Mouse (Mus musculus): ENCODE results near the gene Cep44. TPM values are rescaled to one million over a fixed set of nuclear protein-coding genes. Genes with fewer than 3 reads are reported as not detected.

Gene Cep44
- polyA plus RNA-seq (2014; fragmentation: Nextera tagmentation; extraction: Ambion mirVana), result 40.5 and 41.8 TPM in 2 replicates

GRCm38 (mm10) chr8:56550558-56551360, at the start of gene Cep44, which contains the start of gene Fbxo8:
TSS of gene Cep44 (minus strand) at chr8:56551047.
TSS of gene Fbxo8 (plus strand) at chr8:56551090.
- peak within 1 kb of the TSS; percentile 86 for H3K4me3 ChIP-seq (ENCODE audit: low read depth, low read length)
- H3K9ac ChIP-seq (replicated peaks; ENCODE audit: low read depth, low read length), result peak within 1 kb of the TSS; percentile 72
- peaks cover 6% of the 10 kb centered on the region for H3K4me1 ChIP-seq (ENCODE audit: control insufficient read depth, insufficient read depth, low read length)
- no peaks in the 10 kb centered on the region for H3K27me3 ChIP-seq (ENCODE audit: control insufficient read depth, insufficient read depth, low read length)
- H3K27ac ChIP-seq (ENCODE audit: low read length), result peak within 1 kb of the TSS; percentile 83
- no peaks in the 10 kb centered on the region for H3K36me3 ChIP-seq (ENCODE audit: control insufficient read depth, insufficient read depth, low read length)
- H3K4me2 ChIP-seq (replicated peaks; ENCODE audit: low read depth, low read length), result peak within 1 kb of the TSS; percentile 61
- H3K9me3 ChIP-seq (ENCODE audit: control insufficient read depth, low read depth, low read length), result no peaks in the 10 kb centered on the region
- under 1% methylated on average over 53 of the region's 53 CpGs for WGBS
- peak; percentile 83 for ATAC-seq (ENCODE audit: insufficient number of reproducible peaks, insufficient read depth, low FRiP score, low read depth)

- H3K9ac ChIP-seq (replicated peaks; ENCODE audit: low read depth, low read length), result no peak overlapping the region
- WGBS, result 98% methylated on average over 5 of the region's 5 CpGs
- H3K27me3 ChIP-seq (ENCODE audit: control insufficient read depth, insufficient read depth, low read length), result no peaks in the 10 kb centered on the region
- H3K36me3 ChIP-seq (ENCODE audit: control insufficient read depth, insufficient read depth, low read length), result no peaks in the 10 kb centered on the region; the same call in 1 of the 2 replicates
- H3K4me3 ChIP-seq (ENCODE audit: low read depth, low read length), result no peak overlapping the region
- H3K27ac ChIP-seq (ENCODE audit: low read length), result no peak overlapping the region
- no peaks in the 10 kb centered on the region for H3K4me1 ChIP-seq (ENCODE audit: control insufficient read depth, insufficient read depth, low read length)
- H3K4me2 ChIP-seq (replicated peaks; ENCODE audit: low read depth, low read length), result no peak overlapping the region
- no peaks in the 10 kb centered on the region for H3K9me3 ChIP-seq (ENCODE audit: control insufficient read depth, low read depth, low read length)
- no peak for ATAC-seq (ENCODE audit: insufficient number of reproducible peaks, insufficient read depth, low FRiP score, low read depth)
These were observed 40.7 kb upstream of the Cep44 start for GRCm38 (mm10) chr8:56591502-56591901.

- ATAC-seq (ENCODE audit: insufficient number of reproducible peaks, insufficient read depth, low FRiP score, low read depth), result no peak
- H3K4me1 ChIP-seq (ENCODE audit: control insufficient read depth, insufficient read depth, low read length), result no peaks in the 10 kb centered on the region
- no peaks in the 10 kb centered on the region; the same call in 1 of the 2 replicates for H3K36me3 ChIP-seq (ENCODE audit: control insufficient read depth, insufficient read depth, low read length)
- 94% methylated on average over 1 of the region's 1 CpGs for WGBS
- no peak overlapping the region for H3K4me2 ChIP-seq (replicated peaks; ENCODE audit: low read depth, low read length)
- H3K4me3 ChIP-seq (ENCODE audit: low read depth, low read length), result no peak overlapping the region
- no peak overlapping the region for H3K9ac ChIP-seq (replicated peaks; ENCODE audit: low read depth, low read length)
- no peaks in the 10 kb centered on the region for H3K9me3 ChIP-seq (ENCODE audit: control insufficient read depth, low read depth, low read length)
- no peak overlapping the region for H3K27ac ChIP-seq (ENCODE audit: low read length)
- no peaks in the 10 kb centered on the region for H3K27me3 ChIP-seq (ENCODE audit: control insufficient read depth, insufficient read depth, low read length)
These were observed 40.2 kb upstream of the Cep44 start for GRCm38 (mm10) chr8:56591084-56591483.

GRCm38 (mm10) chr8:56589004-56589403, 38.2 kb upstream of the Cep44 start:
- H3K4me3 ChIP-seq (ENCODE audit: low read depth, low read length), result no peak overlapping the region
- ATAC-seq (ENCODE audit: insufficient number of reproducible peaks, insufficient read depth, low FRiP score, low read depth), result no peak
- no peak overlapping the region for H3K27ac ChIP-seq (ENCODE audit: low read length)
- WGBS, result 28% methylated on average over 2 of the region's 2 CpGs
- H3K27me3 ChIP-seq (ENCODE audit: control insufficient read depth, insufficient read depth, low read length), result no peaks in the 10 kb centered on the region
- no peak overlapping the region for H3K4me2 ChIP-seq (replicated peaks; ENCODE audit: low read depth, low read length)
- no peaks in the 10 kb centered on the region; the same call in 1 of the 2 replicates for H3K36me3 ChIP-seq (ENCODE audit: control insufficient read depth, insufficient read depth, low read length)
- no peak overlapping the region for H3K9ac ChIP-seq (replicated peaks; ENCODE audit: low read depth, low read length)
- H3K9me3 ChIP-seq (ENCODE audit: control insufficient read depth, low read depth, low read length), result no peaks in the 10 kb centered on the region
- no peaks in the 10 kb centered on the region for H3K4me1 ChIP-seq (ENCODE audit: control insufficient read depth, insufficient read depth, low read length)

GRCm38 (mm10) chr8:56582841-56583240, 32.0 kb upstream of the Cep44 start:
- no peak overlapping the region for H3K9ac ChIP-seq (replicated peaks; ENCODE audit: low read depth, low read length)
- H3K4me2 ChIP-seq (replicated peaks; ENCODE audit: low read depth, low read length), result no peak overlapping the region
- H3K27ac ChIP-seq (ENCODE audit: low read length), result no peak overlapping the region
- H3K9me3 ChIP-seq (ENCODE audit: control insufficient read depth, low read depth, low read length), result no peaks in the 10 kb centered on the region
- no peak for ATAC-seq (ENCODE audit: insufficient number of reproducible peaks, insufficient read depth, low FRiP score, low read depth)
- no peak overlapping the region for H3K4me3 ChIP-seq (ENCODE audit: low read depth, low read length)
- no peaks in the 10 kb centered on the region for H3K4me1 ChIP-seq (ENCODE audit: control insufficient read depth, insufficient read depth, low read length)
- H3K36me3 ChIP-seq (ENCODE audit: control insufficient read depth, insufficient read depth, low read length), result no peaks in the 10 kb centered on the region
- no peaks in the 10 kb centered on the region for H3K27me3 ChIP-seq (ENCODE audit: control insufficient read depth, insufficient read depth, low read length)

GRCm38 (mm10) chr8:56580918-56581317, 30.1 kb upstream of the Cep44 start:
- H3K27ac ChIP-seq (ENCODE audit: low read length), result no peak overlapping the region
- H3K27me3 ChIP-seq (ENCODE audit: control insufficient read depth, insufficient read depth, low read length), result no peaks in the 10 kb centered on the region
- no peak overlapping the region for H3K9ac ChIP-seq (replicated peaks; ENCODE audit: low read depth, low read length)
- WGBS, result 98% methylated on average over 4 of the region's 4 CpGs
- no peak for ATAC-seq (ENCODE audit: insufficient number of reproducible peaks, insufficient read depth, low FRiP score, low read depth)
- H3K4me3 ChIP-seq (ENCODE audit: low read depth, low read length), result no peak overlapping the region
- no peaks in the 10 kb centered on the region for H3K4me1 ChIP-seq (ENCODE audit: control insufficient read depth, insufficient read depth, low read length)
- H3K36me3 ChIP-seq (ENCODE audit: control insufficient read depth, insufficient read depth, low read length), result no peaks in the 10 kb centered on the region
- H3K9me3 ChIP-seq (ENCODE audit: control insufficient read depth, low read depth, low read length), result no peaks in the 10 kb centered on the region
- H3K4me2 ChIP-seq (replicated peaks; ENCODE audit: low read depth, low read length), result no peak overlapping the region

GRCm38 (mm10) chr8:56566856-56567255, 16.0 kb upstream of the Cep44 start:
- Histone ChIP-seq H3K4me1 (ENCODE audit: control insufficient read depth, insufficient read depth, low read length) (no peaks in the 10 kb centered on the region), H3K4me3 (ENCODE audit: low read depth, low read length) (no peak overlapping the region), H3K27me3 (ENCODE audit: control insufficient read depth, insufficient read depth, low read length) (no peaks in the 10 kb centered on the region), H3K27ac (ENCODE audit: low read length) (no peak overlapping the region), H3K9me3 (ENCODE audit: control insufficient read depth, low read depth, low read length) (no peaks in the 10 kb centered on the region), H3K36me3 (ENCODE audit: control insufficient read depth, insufficient read depth, low read length) (no peaks in the 10 kb centered on the region), H3K9ac (replicated peaks; ENCODE audit: low read depth, low read length) (no peak overlapping the region), H3K4me2 (replicated peaks; ENCODE audit: low read depth, low read length) (no peak overlapping the region)
- 96% methylated on average over 9 of the region's 9 CpGs for WGBS
- ATAC-seq (ENCODE audit: insufficient number of reproducible peaks, insufficient read depth, low FRiP score, low read depth), result no peak

- H3K4me3 ChIP-seq (ENCODE audit: low read depth, low read length), result no peak overlapping the region
- no peak for ATAC-seq (ENCODE audit: insufficient number of reproducible peaks, insufficient read depth, low FRiP score, low read depth)
- no peak overlapping the region for H3K27ac ChIP-seq (ENCODE audit: low read length)
- no peak overlapping the region for H3K4me2 ChIP-seq (replicated peaks; ENCODE audit: low read depth, low read length)
- no peaks in the 10 kb centered on the region for H3K4me1 ChIP-seq (ENCODE audit: control insufficient read depth, insufficient read depth, low read length)
- no peaks in the 10 kb centered on the region for H3K9me3 ChIP-seq (ENCODE audit: control insufficient read depth, low read depth, low read length)
- H3K36me3 ChIP-seq (ENCODE audit: control insufficient read depth, insufficient read depth, low read length), result no peaks in the 10 kb centered on the region
- 58% methylated on average over 4 of the region's 4 CpGs for WGBS
- no peak overlapping the region for H3K9ac ChIP-seq (replicated peaks; ENCODE audit: low read depth, low read length)
- H3K27me3 ChIP-seq (ENCODE audit: control insufficient read depth, insufficient read depth, low read length), result no peaks in the 10 kb centered on the region
These were observed 13.7 kb upstream of the Cep44 start for GRCm38 (mm10) chr8:56564399-56565047.

Measured in stomach, embryonic 14.5 days (tissue).